Mouse (Mus musculus): ENCODE results near the gene Bex3. TPM values are rescaled to one million over a fixed set of nuclear protein-coding genes. Genes with fewer than 3 reads are reported as not detected.

The Bex3 gene
- total RNA-seq, 2 experiments from 2014 or later, result 2.4 to 4.3 TPM

GRCm38 (mm10) chrX:136306196-136306595 lies 36.1 kb downstream of the Bex3 start:
- DNase-seq, result no peak
- intact Hi-C loops (cut with DNase I), result loop anchor here (5.0 kb wide), 1 partner anchor 69 kb away; no protein-coding TSS in a partner anchor

- intact Hi-C loops (cut with DNase I), result no loop called here
- no peak for DNase-seq
These were observed 43.2 kb downstream of the Bex3 start for GRCm38 (mm10) chrX:136313303-136313702.

GRCm38 (mm10) chrX:136313792-136314564 lies 43.9 kb downstream of the Bex3 start:
- intact Hi-C loops (cut with DNase I), result no loop called here
- DNase-seq, result no peak

- no peak for DNase-seq
- intact Hi-C loops (cut with DNase I), result loop anchor here (5.0 kb wide), 2 partner anchors 123 to 273 kb away; no protein-coding TSS in a partner anchor
These were observed 49.9 kb downstream of the Bex3 start for GRCm38 (mm10) chrX:136319953-136320352.

Other genes with a start within 250 kb of the Bex3 start
- gene Arxes1, start 236.9 kb upstream of the Bex3 start, total RNA-seq (2021), result not detected
- gene Bex2, start 202.0 kb upstream of the Bex3 start, total RNA-seq (2021), result not detected
- not detected for gene Nxf3, start 185.0 kb upstream of the Bex3 start, total RNA-seq (2021)
- not detected for gene Bex4, start 131.3 kb upstream of the Bex3 start, total RNA-seq (2021)
- 10 to 100 TPM; 13.5 to 13.6 TPM for gene Tceal8, start 97.9 kb upstream of the Bex3 start, total RNA-seq (2021)
- gene Tceal5, start 66.4 kb upstream of the Bex3 start, total RNA-seq (2021), result 10 to 100 TPM; 30.0 to 50.9 TPM
- 10 to 100 TPM; 58.2 to 79.9 TPM for gene Tceal7, start 55.5 kb upstream of the Bex3 start, total RNA-seq (2021)
- gene Bex1, start 54.7 kb upstream of the Bex3 start, total RNA-seq (2021), result 10 to 100 TPM; 14.3 to 22.9 TPM
- 10 to 100 TPM; 28.6 to 31.1 TPM for gene Tceal9, start 25.2 kb upstream of the Bex3 start, total RNA-seq (2021)
- not detected for gene Kir3dl1, start 247.7 kb downstream of the Bex3 start, total RNA-seq (2021)

Data from gastrocnemius, postnatal 36 days (tissue).